Mouse (Mus musculus): ENCODE results near the gene Krtap5-4. TPM values are rescaled to one million over a fixed set of nuclear protein-coding genes. Genes with fewer than 3 reads are reported as not detected.
A peak's percentile ranks its signal among the peaks of the same experiment; 100 is the strongest.
"Not testable (repeated sequence)": the region's sequence is repeated elsewhere in the genome, so short reads cannot be mapped to it uniquely, and the experiment has no call there.

Krtap5-4 gene
- not detected in 2 replicates for polyA plus RNA-seq (2015; fragmentation: Nextera tagmentation; extraction: Ambion mirVana)

GRCm38 (mm10) chr7:142303249-142303648 lies at the start of gene Krtap5-4:
Gene Krtap5-4, plus strand, starts transcription at chr7:142303549.
- ATAC-seq (ENCODE audit: low FRiP score), result no peak
- Histone ChIP-seq H3K4me1 (replicated peaks) (no peaks in the 10 kb centered on the region), H3K4me3 (no peak within 1 kb of the TSS)

GRCm38 (mm10) chr7:142255517-142255916 lies 47.8 kb upstream of the Krtap5-4 start:
- Histone ChIP-seq H3K27ac (no peak overlapping the region), H3K9ac (no peak overlapping the region), H3K27me3 (0 out of 2 replicates have a peak, but pooled peaks cover 5% of the 10 kb centered on the region), H3K4me3 (no peak overlapping the region), H3K4me2 (no peak overlapping the region), H3K36me3 (no peaks in the 10 kb centered on the region), H3K9me3 (no peaks in the 10 kb centered on the region), H3K4me1 (replicated peaks) (no peaks in the 10 kb centered on the region)
- 2% methylated on average over 2 of the region's 2 CpGs for WGBS
- no peak for ATAC-seq (ENCODE audit: low FRiP score)

More at GRCm38 (mm10) chr7:142303249-142303648, at the start of gene Krtap5-4:
- Histone ChIP-seq H3K4me2 (no peak within 1 kb of the TSS), H3K27me3 (peaks cover 6% of the 10 kb centered on the region; the same call in 1 of the 2 replicates), H3K9me3 (no peaks in the 10 kb centered on the region), H3K36me3 (no peaks in the 10 kb centered on the region), H3K27ac (no peak within 1 kb of the TSS), H3K9ac (no peak within 1 kb of the TSS)
- 73% methylated on average over 3 of the region's 3 CpGs for WGBS

- not testable (repeated sequence) for H3K27me3 ChIP-seq, H3K4me2 ChIP-seq
- WGBS, result 74% methylated on average over 1 of the region's 1 CpGs
Measured at GRCm38 (mm10) chr7:142258254-142258653, 45.1 kb upstream of the Krtap5-4 start, which contains the start of gene Gm2431. Gene Gm2431, minus strand, starts transcription at chr7:142258354.

GRCm38 (mm10) chr7:142274263-142274662 lies 29.1 kb upstream of the Krtap5-4 start, which contains the start of gene Gm4559:
Gene Gm4559, minus strand, starts transcription at chr7:142274363.
- H3K9ac ChIP-seq; H3K4me2 ChIP-seq; H3K4me1 ChIP-seq (replicated peaks); H3K27ac ChIP-seq; H3K27me3 ChIP-seq; H3K9me3 ChIP-seq; H3K4me3 ChIP-seq; H3K36me3 ChIP-seq; ATAC-seq (ENCODE audit: low FRiP score): not testable (repeated sequence)

More at GRCm38 (mm10) chr7:142258254-142258653, 45.1 kb upstream of the Krtap5-4 start, which contains the start of gene Gm2431:
- not testable (repeated sequence) for ATAC-seq (ENCODE audit: low FRiP score); H3K27ac ChIP-seq; H3K9me3 ChIP-seq; H3K4me1 ChIP-seq (replicated peaks); H3K4me3 ChIP-seq; H3K9ac ChIP-seq; H3K36me3 ChIP-seq

- ATAC-seq (ENCODE audit: low FRiP score), result 0 out of 2 replicates have a peak, but pooled peaks have one; percentile 13
- WGBS, result 2% methylated on average over 3 of the region's 3 CpGs
Measured at GRCm38 (mm10) chr7:142278183-142278582, 25.2 kb upstream of the Krtap5-4 start.

GRCm38 (mm10) chr7:142279291-142279690 lies 24.1 kb upstream of the Krtap5-4 start:
- H3K4me2 ChIP-seq; ATAC-seq (ENCODE audit: low FRiP score); H3K9me3 ChIP-seq; H3K36me3 ChIP-seq; H3K9ac ChIP-seq; H3K27ac ChIP-seq; H3K4me3 ChIP-seq; H3K4me1 ChIP-seq (replicated peaks): not testable (repeated sequence)
- peaks cover 29% of the 10 kb centered on the region for H3K27me3 ChIP-seq
- WGBS, result 80% methylated on average over 1 of the region's 1 CpGs

More at GRCm38 (mm10) chr7:142278183-142278582, 25.2 kb upstream of the Krtap5-4 start:
- H3K27ac ChIP-seq; H3K9ac ChIP-seq; H3K4me2 ChIP-seq; H3K4me3 ChIP-seq; H3K4me1 ChIP-seq (replicated peaks); H3K36me3 ChIP-seq; H3K9me3 ChIP-seq: not testable (repeated sequence)
- H3K27me3 ChIP-seq, result peaks cover 25% of the 10 kb centered on the region

GRCm38 (mm10) chr7:142282847-142283246 lies 20.5 kb upstream of the Krtap5-4 start:
- H3K9ac ChIP-seq; H3K4me3 ChIP-seq; ATAC-seq (ENCODE audit: low FRiP score); H3K36me3 ChIP-seq; H3K27ac ChIP-seq; H3K4me2 ChIP-seq; H3K9me3 ChIP-seq: not testable (repeated sequence)
- 17% methylated on average over 2 of the region's 2 CpGs for WGBS
- H3K4me1 ChIP-seq (replicated peaks), result peaks cover 15% of the 10 kb centered on the region
- peaks cover 29% of the 10 kb centered on the region for H3K27me3 ChIP-seq

GRCm38 (mm10) chr7:142284023-142284591 lies 19.2 kb upstream of the Krtap5-4 start:
- Histone ChIP-seq H3K9me3 (no peaks in the 10 kb centered on the region), H3K4me3 (peak overlapping the region; percentile 51), H3K36me3 (no peaks in the 10 kb centered on the region), H3K9ac (peak overlapping the region; percentile 68), H3K4me2 (peak overlapping the region; percentile 72), H3K4me1 (replicated peaks) (peaks cover 15% of the 10 kb centered on the region), H3K27me3 (peaks cover 29% of the 10 kb centered on the region), H3K27ac (peak overlapping the region; percentile 76)
- peak; percentile 55; the same call in 1 of the 2 replicates for ATAC-seq (ENCODE audit: low FRiP score)
- WGBS, result under 1% methylated on average over 38 of the region's 38 CpGs

GRCm38 (mm10) chr7:142284615-142285080 lies 18.7 kb upstream of the Krtap5-4 start:
- H3K4me1 ChIP-seq (replicated peaks), result peaks cover 15% of the 10 kb centered on the region
- peak overlapping the region; percentile 72 for H3K4me2 ChIP-seq
- peak overlapping the region; percentile 51 for H3K4me3 ChIP-seq
- peak overlapping the region; percentile 76 for H3K27ac ChIP-seq
- under 1% methylated on average over 19 of the region's 19 CpGs for WGBS
- H3K9ac ChIP-seq, result peak overlapping the region; percentile 68
- H3K36me3 ChIP-seq, result no peaks in the 10 kb centered on the region
- peak; percentile 85 for ATAC-seq (ENCODE audit: low FRiP score)
- peaks cover 29% of the 10 kb centered on the region for H3K27me3 ChIP-seq
- H3K9me3 ChIP-seq, result no peaks in the 10 kb centered on the region

- H3K27me3 ChIP-seq, result peaks cover 25% of the 10 kb centered on the region
- H3K27ac ChIP-seq, result peak overlapping the region; percentile 76
- no peaks in the 10 kb centered on the region for H3K36me3 ChIP-seq
- ATAC-seq (ENCODE audit: low FRiP score), result peak; percentile 82
- 25% methylated on average over 23 of the region's 23 CpGs for WGBS
- H3K4me1 ChIP-seq (replicated peaks), result peaks cover 15% of the 10 kb centered on the region
- H3K9ac ChIP-seq, result peak overlapping the region; percentile 68
- H3K9me3 ChIP-seq, result no peaks in the 10 kb centered on the region
- peak overlapping the region; percentile 51 for H3K4me3 ChIP-seq
- H3K4me2 ChIP-seq, result peak overlapping the region; percentile 72
Measured at GRCm38 (mm10) chr7:142285130-142285835, 18.1 kb upstream of the Krtap5-4 start.

GRCm38 (mm10) chr7:142285910-142286612 lies 17.3 kb upstream of the Krtap5-4 start:
- not testable (repeated sequence) for H3K36me3 ChIP-seq; H3K4me2 ChIP-seq; ATAC-seq (ENCODE audit: low FRiP score); H3K27ac ChIP-seq; H3K9me3 ChIP-seq; H3K9ac ChIP-seq; H3K4me3 ChIP-seq
- H3K27me3 ChIP-seq, result peaks cover 25% of the 10 kb centered on the region
- 79% methylated on average over 9 of the region's 9 CpGs for WGBS
- peaks cover 15% of the 10 kb centered on the region for H3K4me1 ChIP-seq (replicated peaks)

GRCm38 (mm10) chr7:142293851-142294250 lies 9.5 kb upstream of the Krtap5-4 start:
- not testable (repeated sequence) for ATAC-seq (ENCODE audit: low FRiP score)

More at GRCm38 (mm10) chr7:142293851-142294250, 9.5 kb upstream of the Krtap5-4 start:
- H3K4me1 ChIP-seq (replicated peaks); H3K27ac ChIP-seq; H3K4me3 ChIP-seq; H3K9ac ChIP-seq; H3K27me3 ChIP-seq; H3K4me2 ChIP-seq; H3K9me3 ChIP-seq; H3K36me3 ChIP-seq: not testable (repeated sequence)
- 0% methylated on average over 2 of the region's 2 CpGs for WGBS
